Mouse (Mus musculus): ENCODE data around the gene Gm21883.
"Not testable (repeated sequence)": the region's sequence is repeated elsewhere in the genome, so short reads cannot be mapped to it uniquely, and the experiment has no call there.

The Gm21883 gene

DNA sequence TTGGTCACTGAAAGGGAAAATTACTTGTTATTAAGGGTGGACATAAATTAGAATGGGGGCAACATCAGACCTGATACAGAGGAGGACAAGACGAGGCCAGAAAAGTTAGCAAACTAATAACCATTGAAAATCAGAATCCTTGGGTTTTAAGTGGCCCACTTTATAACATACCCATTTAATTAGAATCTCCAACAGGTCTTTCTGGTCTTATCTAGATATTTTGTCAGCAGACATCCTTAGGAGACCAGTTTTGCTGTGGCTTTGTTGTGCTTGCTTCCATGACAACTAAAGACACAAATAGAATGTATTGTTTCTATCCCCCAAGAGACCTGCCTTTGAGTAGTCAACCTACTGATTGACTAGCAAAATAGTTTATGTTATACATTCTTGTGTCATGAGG lies at the start of gene Gm21883:
Gm21883 (minus strand) TSS at position 101 of the 400 bp plus-strand sequence.
- DNase-seq = not testable (repeated sequence)

DNA sequence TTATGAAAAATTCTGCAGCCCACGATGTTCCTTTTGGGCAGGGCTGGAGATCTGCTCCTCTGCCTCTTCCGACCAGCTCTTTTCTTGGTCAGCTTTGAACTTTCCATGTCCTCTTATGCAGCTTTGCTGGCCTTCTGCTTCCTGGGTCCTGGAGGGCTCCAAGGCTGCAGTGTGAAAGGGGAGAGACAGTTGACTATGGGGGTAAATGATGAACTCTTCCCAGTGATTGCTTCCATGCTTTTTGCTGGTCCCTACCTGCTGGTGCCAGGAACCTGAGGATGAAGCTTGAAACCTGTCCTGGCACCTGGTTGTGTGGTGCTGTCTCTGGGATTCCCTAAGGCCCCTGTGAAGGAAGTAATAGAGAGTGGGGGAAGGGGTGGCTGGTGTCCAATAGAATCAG lies 44.7 kb upstream of the Gm21883 start, which contains the start of gene Spin2e:
Spin2e (minus strand) TSS at position 101 of the 400 bp plus-strand sequence.
- not testable (repeated sequence) for DNase-seq

All from cerebellum, adult 11-12 months (tissue).